Mouse (Mus musculus) mouse embryonic stem cell (cell line): ENCODE data around the gene Tulp1.
"Not testable (repeated sequence)": the region's sequence is repeated elsewhere in the genome, so short reads cannot be mapped to it uniquely, and the experiment has no call there.

Source experiments
- in situ Hi-C, 2 experiments: fragments of 300-500 bp; cut with MboI; formaldehyde crosslinking; loops; 1 replicate in 1 of 2; 3 replicates in 1 of 2; pipeline ENCODE4 v1.14.3; 2019 to 2020; ENCODE audit warnings: low sequenced_read_pairs in 2 of 2, low pct_unique_long_range_greater_than_20kb in 1 of 2, mixed read lengths in 1 of 2; ENCODE audit not compliant: unreplicated experiment in 1 of 2

Tulp1 gene

DNA sequence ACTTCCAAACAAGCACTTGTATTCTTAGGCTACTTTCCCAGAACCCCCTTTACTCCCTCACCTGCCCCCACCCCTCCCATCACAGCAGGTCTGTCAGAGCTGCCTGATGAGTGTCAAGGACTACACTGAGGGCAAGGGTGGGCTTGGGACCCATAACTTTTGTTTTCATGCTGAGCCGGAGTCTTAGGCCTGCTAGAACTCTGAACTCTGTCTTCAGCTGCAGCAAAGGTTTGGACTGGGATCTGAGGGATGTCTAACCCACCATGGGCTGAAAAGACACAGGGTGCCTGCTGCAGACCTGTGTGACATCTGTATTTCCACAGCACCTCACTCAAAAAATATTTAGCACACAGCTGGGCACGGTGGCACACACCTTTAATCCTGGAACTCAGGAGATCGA, 38.1 kb downstream of the Tulp1 start:
- in situ Hi-C loops = no loop called here

DNA sequence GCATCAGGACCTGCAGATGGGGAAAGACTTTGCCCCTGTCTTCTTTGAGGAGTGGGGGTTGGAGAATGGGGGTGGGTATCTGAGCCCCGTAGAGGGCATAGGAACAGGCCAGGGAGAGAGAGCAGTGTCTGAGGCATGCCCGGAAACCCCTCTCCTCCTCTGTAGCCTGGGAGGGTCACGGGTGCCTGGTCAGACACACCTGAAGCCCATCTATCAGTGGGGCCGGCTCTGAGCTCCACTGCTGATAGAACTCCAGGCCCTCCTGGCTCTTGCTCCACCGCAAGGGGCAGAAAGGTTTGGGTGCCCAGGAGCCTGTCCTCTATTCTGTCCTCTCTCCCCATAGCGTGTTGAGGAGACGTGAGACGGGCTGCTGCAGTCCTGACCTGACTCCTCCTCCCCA, 39.3 kb downstream of the Tulp1 start:
- in situ Hi-C loops = no loop called here

DNA sequence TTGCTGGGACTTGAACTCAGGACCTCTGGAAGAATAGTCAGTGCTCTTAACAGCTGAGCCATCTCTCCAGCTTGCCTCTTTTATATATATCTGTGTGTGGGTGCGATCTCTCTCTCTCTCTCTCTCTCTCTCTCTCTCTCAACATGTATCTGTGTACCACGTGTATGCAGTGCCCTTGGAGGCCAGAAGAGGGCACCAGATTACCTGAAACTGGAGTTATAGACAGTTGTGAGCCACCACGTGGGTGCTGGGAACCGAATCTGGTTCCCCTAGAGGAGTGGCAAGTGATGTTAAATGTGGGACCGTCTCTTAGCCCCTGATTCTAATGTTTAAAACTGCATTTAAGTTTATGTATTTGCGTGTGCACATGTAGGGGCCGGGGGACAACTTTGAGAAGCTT, 40.6 kb downstream of the Tulp1 start:
- in situ Hi-C loops = not testable (repeated sequence)

DNA sequence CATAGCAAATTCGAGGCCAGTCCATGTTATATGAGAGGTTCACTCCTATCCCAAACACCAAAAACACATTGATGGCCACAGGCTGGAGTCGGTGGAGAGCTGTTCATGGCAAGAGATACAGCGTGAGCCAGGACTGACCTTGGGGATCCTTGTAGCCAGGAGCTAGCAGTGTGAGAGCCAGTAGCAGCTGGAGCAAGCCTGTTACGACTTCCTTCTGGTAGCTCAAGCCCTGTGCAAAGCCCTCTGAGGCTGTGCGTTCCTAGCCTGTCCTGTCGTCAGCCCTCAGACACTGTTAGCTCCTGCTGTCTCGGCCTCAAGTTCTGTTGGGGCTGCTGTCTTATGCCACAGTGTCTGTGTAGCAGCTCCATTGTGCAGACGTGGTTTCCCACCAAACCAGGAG, 41.2 kb downstream of the Tulp1 start:
- in situ Hi-C loops = no loop called here

DNA sequence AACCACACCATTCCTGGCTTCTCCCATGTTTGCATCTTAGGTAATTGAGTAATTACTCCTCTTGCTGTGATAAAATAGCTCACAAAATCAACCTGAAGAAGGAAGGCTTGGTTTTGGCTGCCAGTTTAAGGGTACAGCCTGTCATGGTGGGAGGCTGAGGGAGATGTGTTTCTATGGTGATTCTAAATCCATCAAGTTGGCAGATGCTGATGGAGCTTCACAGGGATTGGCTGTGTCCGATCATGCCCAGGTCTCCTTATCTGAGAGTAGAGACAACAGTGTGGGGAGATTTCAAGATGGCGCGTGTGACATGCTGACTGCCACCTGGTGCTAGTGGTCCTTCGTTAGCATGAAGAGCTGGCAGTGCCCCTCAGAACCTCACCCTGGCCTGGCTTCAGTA, 43.3 kb downstream of the Tulp1 start:
- in situ Hi-C loops = no loop called here

DNA sequence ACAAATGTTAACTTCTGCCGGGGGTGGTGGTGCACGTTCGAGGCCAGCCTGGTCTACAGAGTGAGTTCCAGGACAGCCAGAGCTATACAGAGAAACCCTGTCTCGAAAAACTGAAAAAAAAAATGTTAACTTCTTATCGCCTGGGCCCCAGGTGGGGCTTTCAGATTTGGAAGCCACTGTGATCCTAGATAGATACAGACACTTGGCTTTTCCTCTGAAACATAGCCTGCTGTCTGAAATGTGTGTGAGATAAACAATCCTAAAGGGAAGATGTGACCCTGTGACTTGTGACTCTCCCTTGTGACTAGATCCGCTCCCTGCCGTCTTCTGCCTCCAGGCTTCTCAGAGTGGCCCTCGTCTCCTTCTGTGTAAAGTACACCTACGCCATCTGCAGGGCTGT, 47.3 kb downstream of the Tulp1 start:
- in situ Hi-C loops = no loop called here

DNA sequence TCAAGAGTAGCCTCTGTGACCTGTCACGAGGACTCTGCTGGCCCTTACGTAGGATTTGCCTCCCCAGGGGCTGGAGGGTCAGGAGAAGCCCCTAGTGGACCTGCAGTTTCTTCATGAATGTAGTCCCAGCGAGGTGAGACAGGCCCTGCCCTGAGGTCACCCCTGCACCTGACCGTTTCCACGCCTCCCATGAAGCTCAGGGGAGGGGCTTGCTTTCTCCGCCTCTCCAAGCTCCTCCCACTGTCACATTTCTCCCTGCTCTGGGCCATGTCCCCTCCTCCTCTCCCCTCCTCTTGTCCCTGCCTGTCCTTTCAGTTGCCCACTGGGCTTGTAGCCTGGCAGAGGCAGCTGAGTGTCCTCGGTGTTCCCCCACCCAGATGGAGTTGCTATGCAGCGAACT, 47.9 kb downstream of the Tulp1 start:
- in situ Hi-C loops = no loop called here

DNA sequence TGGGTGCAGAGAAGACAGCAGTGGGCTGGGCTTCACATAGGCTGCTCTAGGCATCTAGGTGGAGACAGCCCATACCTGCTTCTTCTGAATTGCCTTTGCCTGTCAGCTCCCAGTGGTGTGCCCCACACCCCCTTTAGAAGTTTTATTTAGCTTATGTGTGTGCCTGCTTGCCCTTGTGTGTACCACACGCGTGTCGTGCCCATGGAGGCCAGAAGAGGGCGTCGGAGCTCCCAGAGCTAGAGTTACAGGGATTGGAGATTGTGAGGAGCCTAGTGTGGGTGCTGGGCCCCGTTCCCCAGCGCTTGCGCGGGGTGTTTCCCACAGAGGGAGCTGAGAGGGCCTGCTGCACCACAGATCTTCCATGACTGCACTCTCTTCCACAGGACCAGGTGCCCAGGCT, 48.5 kb downstream of the Tulp1 start:
- in situ Hi-C loops = no loop called here

DNA sequence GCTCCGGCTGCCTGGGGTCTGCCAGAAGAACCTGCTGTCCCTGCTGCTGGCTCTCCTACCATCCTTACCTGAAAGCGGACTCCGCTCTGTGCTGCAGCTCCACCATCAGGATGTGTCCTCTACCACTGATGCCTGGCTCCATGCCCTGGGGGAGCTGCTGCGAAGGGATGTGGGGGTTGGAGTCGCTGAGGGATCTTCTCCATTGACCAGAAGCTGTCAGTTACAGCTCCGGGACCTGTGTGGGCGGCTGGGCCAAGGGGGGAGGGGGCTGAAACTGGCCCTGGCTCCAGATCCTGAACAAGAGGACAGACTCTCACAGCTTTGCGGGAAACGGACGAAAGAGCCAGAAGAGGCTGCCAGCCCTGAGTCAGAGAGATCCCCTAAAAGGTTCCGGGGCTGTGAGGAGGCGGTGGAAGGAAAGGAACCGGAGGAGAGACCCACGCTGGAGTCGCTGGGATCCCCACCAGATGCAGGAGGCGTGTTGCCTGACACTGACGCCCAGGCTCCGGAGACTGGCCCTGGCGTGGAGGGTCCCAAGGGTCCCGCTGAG, 49.3 kb downstream of the Tulp1 start:
- in situ Hi-C loops = no loop called here

DNA sequence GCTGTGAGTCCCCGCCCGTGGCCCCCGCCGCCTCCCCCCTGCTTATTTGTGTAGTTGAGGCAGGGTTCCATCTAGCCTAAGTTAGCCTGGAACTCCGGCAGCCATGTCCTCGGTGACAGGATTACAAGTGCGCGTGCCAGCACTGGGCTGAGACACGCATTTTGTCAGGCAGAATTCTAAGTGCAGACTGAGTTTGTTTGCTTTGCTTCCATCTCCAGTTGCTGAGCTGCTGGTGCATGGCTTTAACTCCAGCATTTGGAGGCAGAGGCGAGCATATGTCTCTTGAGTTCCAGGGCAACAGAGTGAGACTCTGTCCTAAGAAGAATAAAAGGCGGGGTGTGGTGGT, 51.2 kb downstream of the Tulp1 start:
- in situ Hi-C loops = no loop called here

DNA sequence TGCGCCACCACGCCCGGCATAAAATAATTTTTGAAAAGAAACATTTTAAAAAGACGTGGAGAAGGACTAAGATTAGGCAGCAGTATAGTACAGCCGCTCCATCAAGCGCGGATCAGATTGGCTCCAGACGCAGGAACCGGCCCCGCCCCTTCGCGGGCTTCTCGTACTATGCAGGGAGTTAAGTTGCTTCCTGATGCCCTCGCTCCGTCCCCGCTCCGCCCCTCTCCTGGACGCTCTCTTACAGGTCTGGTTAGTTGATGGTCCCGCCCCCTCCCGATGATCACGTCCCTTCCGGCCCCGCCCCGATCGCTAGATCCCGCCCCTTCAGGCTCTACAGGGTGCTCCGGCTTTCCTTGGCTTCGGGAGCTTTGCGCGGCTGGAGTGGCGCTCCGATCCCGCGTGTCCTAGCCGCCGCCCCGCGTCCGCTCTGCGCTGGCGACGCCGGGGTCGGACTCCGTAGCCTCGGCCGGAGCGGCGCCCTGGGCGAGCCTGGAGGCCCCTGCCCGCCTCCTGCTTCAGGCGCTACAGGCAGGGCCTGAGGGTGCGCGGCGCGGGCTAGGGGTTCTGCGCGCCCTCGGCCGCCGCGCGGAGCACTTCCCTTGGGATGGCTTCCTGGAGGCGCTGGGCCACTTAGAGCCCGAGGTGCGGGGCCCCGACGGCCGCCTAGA, 51.7 kb downstream of the Tulp1 start, which contains the start of gene Fance:
Gene Fance (plus strand): TSS at position 308 of the 668 bp plus-strand sequence.
- in situ Hi-C loops = no loop called here

DNA sequence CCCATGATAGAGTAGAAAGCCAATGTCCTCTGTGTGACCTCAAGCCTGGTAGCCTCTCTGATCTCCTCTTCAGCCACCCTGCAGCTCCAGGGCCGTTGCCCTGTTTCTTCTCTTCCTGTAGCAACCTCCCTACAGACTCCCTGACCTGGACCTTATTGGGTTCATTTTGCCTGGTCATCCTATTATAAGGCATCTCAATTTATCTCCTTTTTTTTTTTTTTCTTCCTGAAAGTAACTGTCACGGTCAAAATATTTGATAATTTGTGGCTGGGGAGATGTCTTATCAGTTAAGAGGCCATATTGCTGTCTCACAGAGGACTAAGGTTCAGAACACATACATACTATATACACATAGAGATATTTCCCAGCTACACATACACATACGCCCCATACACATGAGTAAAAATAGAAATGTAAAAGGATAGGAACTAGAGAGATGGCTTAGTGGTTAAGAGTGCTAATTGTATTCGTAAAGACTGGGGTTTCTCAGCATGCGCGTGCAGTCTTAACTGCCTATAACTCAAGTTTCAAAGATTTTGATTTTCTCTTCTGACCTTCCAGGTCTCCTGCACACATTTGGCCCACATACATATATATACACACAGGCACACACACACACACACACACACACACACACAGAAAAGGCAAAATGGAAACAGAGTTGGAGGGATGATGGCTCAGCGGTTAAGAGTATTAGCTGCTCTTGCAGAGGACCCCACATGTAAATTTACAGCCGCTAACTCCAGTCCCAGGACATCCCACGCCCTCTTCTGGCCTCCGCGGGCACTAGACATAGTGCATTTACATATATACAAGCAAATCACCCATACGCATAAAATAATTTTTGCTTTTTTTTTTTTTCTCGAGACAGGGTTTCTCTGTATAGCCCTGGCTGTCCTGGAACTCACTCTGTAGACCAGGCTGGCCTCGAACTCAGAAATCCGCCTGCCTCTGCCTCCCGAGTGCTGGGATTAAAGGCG, 52.5 kb downstream of the Tulp1 start:
- in situ Hi-C loops = no loop called here

DNA sequence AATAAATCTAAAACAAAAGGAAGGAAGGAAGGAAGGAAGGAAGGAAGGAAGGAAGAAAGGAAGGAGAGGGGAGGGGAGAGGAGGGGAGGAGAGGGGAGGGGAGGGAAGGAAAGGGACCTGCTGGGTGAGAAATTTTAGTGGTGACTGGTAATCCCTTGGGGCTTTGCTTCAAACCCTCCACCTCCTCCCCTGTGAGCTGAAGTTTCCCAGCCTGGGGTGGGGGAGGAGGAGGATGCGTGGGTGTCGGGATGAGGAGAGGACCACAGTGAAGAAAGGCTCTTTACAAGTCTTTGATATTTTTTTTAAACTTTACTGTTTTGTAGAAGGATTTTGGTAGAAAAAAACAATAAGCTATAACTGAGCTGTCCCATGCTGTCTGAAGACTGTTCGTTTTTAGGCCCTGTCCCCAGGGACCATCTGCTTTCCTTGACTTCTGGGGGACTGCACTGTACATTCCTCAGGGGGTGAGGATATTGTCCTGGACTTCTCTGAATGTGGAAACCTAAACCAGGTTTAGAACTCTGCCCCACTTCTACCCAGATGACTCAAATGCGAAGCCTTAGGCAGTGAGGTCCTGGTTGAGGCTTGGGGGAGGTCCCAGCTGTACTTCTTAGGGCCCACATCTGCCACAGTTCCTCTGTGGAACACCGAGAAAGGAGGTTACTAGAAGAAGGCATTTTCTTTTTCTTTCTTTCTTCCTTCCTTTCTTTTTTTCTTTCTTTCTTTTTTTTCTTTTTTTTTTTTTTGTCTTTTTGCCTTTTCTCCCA, 53.5 kb downstream of the Tulp1 start:
- in situ Hi-C loops = no loop called here

DNA sequence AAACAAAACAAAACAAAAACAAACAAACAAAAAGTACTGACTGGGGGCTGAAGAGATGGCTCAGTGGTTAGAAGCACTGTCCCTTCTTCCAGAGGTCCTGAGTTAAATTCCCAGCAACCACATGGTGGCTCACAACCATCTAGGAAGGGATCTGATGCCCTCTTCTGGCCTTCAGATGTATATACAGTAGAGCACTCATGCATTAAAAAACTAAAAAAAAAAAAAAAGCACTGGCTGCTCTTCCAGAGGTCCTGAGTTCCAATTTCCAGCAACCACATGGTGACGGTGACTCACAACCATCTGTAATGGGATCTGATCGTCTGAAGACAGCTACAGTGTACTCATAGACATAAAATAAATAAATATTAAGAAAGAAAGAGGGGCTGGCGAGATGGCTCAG, 54.2 kb downstream of the Tulp1 start:
- in situ Hi-C loops = no loop called here

DNA sequence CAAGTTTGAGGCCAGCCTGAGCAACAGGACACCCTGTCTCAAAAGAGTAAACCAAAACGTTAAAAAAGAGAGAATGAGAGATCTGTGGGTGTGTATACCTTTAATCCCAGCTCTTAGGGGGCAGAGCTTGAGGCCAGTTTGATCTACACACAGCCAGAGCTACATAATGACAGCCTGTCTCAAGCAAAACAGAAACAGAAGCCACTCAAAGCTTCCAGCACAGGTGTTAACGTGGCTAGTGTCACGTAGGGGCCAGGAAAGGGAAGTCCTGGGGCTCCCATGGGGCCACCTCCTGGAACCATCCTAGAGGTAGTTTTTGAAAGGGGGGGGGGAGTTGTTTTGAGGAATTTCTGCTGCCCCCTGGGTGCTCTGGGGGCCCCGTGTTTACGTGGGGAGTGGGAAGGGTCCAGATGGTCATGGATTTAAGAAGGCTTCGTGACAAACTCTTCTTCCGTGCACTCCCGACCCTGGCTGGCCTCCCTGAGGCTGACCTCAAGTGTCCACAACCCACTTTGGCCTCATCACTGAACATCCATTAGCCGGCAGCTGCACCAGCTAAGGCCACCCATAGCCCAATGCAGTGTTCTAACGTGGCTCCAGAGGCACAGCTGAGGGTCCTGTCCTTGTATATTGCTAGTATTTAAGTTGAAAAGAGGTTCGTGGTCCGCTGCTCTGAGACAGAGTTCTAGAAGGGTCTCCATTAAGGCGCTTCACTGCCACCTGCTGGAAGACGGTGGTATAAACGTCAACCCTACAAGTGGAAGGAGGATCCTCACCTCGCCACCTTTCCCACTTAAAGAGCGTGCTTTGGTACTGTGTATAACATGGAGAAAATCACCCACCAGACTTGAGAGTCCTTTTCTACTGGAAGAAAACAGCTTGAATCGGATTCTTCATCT, 56.5 kb downstream of the Tulp1 start:
- in situ Hi-C loops = loop anchor here (5.0 kb wide), 2 partner anchors 81 to 216 kb away; no protein-coding TSS in a partner anchor

DNA sequence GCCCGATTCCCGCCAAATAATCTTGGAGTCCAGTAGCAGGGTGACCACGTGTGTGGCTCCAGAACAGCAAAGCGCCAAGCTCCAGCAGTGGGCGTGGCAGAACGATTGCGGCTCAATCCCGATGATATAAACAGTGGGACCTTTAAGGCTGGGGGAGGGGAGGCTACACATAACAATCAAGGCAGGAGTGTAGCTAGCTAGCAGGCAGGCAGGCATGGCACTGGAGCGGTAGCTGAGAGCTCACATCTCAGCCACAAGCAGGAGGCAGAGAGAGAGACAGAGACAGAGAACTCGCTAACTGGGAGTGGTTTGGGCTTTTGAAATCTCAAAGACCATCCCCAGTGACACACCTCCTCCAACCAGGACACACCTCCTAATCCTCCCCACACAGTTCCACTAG, 59.9 kb downstream of the Tulp1 start:
- in situ Hi-C loops = loop anchor here (5.0 kb wide), 2 partner anchors 78 to 213 kb away; no protein-coding TSS in a partner anchor
